Mouse (Mus musculus): ENCODE results near the gene Sprr2a1. TPM values are rescaled to one million over a fixed set of nuclear protein-coding genes. Genes with fewer than 3 reads are reported as not detected.
"Not testable (repeated sequence)": the region's sequence is repeated elsewhere in the genome, so short reads cannot be mapped to it uniquely, and the experiment has no call there.

Sprr2a1 gene
- polyA plus RNA-seq, 1 experiment from 2014 or later = 0.62 TPM

DNA sequence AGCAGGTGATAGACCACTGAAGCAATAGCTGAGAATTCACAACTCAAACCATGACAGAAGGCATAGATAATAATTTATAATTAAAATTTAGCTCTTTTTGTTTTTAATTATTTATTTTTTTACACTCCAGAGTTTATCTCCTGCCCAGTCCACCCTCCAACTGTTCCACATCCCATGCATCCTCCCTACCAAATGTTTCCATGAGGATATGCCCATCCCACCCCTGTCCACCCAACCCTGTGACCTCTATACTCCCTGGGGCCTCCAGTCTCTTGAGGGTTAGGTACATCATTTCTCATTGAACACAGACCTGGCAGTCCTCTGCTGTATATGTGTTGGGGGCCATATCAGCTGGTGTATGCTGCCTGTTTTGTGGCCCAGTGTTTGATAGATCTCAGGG is 42.9 kb downstream of the Sprr2a1 start:
- not testable (repeated sequence) for H3K4me1 ChIP-seq (ENCODE audit: control insufficient read depth, insufficient read depth, low read length); H3K9me3 ChIP-seq (replicated peaks; ENCODE audit: control insufficient read depth, low read length); H3K9ac ChIP-seq (ENCODE audit: low read length); H3K4me2 ChIP-seq (ENCODE audit: low read depth, low read length); H3K4me3 ChIP-seq (ENCODE audit: low read length); H3K36me3 ChIP-seq (ENCODE audit: control insufficient read depth, insufficient read depth); H3K27me3 ChIP-seq (ENCODE audit: control insufficient read depth, insufficient read depth, low read length); ATAC-seq (replicated peaks; ENCODE audit: extremely low read depth, insufficient read depth, low FRiP score); H3K27ac ChIP-seq (ENCODE audit: low read length)

DNA sequence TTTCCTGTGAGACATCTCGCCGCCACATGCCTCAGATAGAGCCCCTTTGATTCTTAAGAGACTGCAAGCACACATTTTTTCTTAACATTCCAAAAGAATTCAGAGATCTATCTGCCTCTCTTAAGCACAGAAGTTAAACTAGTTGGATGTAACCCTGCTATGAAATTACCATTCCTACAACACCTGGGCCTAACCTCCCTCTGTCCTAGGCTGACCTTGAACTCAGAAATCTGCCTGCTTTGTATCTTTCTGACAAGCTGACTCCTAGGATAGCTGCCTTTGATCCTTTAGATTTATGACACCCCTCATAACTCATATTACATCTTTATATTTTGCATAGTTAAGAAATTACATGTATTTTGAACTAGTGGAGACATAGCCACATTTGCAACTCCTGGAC is 47.9 kb downstream of the Sprr2a1 start:
- H3K27me3 ChIP-seq (ENCODE audit: control insufficient read depth, insufficient read depth, low read length); H3K9me3 ChIP-seq (replicated peaks; ENCODE audit: control insufficient read depth, low read length); H3K27ac ChIP-seq (ENCODE audit: low read length); H3K4me2 ChIP-seq (ENCODE audit: low read depth, low read length); H3K4me3 ChIP-seq (ENCODE audit: low read length); H3K36me3 ChIP-seq (ENCODE audit: control insufficient read depth, insufficient read depth); ATAC-seq (replicated peaks; ENCODE audit: extremely low read depth, insufficient read depth, low FRiP score); H3K9ac ChIP-seq (ENCODE audit: low read length); H3K4me1 ChIP-seq (ENCODE audit: control insufficient read depth, insufficient read depth, low read length): not testable (repeated sequence)
- WGBS = no CpG with 5 or more reads among the region's 2 CpGs

Other genes with a start within 250 kb of the Sprr2a1 start
- not detected in 2 replicates for gene Pglyrp3, start 201.2 kb upstream of the Sprr2a1 start, polyA plus RNA-seq (2015; fragmentation: Nextera tagmentation; extraction: Ambion mirVana)
- 0.13 and 0.29 TPM in 2 replicates for gene Lor, start 132.7 kb upstream of the Sprr2a1 start, polyA plus RNA-seq (2015; fragmentation: Nextera tagmentation; extraction: Ambion mirVana)
- gene Prr9, start 91.9 kb upstream of the Sprr2a1 start, polyA plus RNA-seq (2015; fragmentation: Nextera tagmentation; extraction: Ambion mirVana) = 0.12 TPM in 1 of 2 replicates, not detected in the other
- not detected in 2 replicates for gene Lelp1, start 73.1 kb upstream of the Sprr2a1 start, polyA plus RNA-seq (2015; fragmentation: Nextera tagmentation; extraction: Ambion mirVana)
- gene Sprr2a2, start 121 bp downstream of the Sprr2a1 start, polyA plus RNA-seq (2015; fragmentation: Nextera tagmentation; extraction: Ambion mirVana) = 26.9 and 58.8 TPM in 2 replicates
- 1.9 and 3.6 TPM in 2 replicates for gene Sprr2a3, start 69.6 kb downstream of the Sprr2a1 start, polyA plus RNA-seq (2015; fragmentation: Nextera tagmentation; extraction: Ambion mirVana)
- gene Sprr2b, start 100.8 kb downstream of the Sprr2a1 start, polyA plus RNA-seq (2015; fragmentation: Nextera tagmentation; extraction: Ambion mirVana) = 0.21 TPM in 1 of 2 replicates, not detected in the other
- gene Sprr2d, start 123.3 kb downstream of the Sprr2a1 start, polyA plus RNA-seq (2015; fragmentation: Nextera tagmentation; extraction: Ambion mirVana) = not detected in 2 replicates
- not detected in 2 replicates for gene Sprr2e, start 136.3 kb downstream of the Sprr2a1 start, polyA plus RNA-seq (2015; fragmentation: Nextera tagmentation; extraction: Ambion mirVana)
- 0.35 TPM in 1 of 2 replicates, not detected in the other for gene Sprr2f, start 149.4 kb downstream of the Sprr2a1 start, polyA plus RNA-seq (2015; fragmentation: Nextera tagmentation; extraction: Ambion mirVana)
- gene Sprr2h, start 169.9 kb downstream of the Sprr2a1 start, polyA plus RNA-seq (2015; fragmentation: Nextera tagmentation; extraction: Ambion mirVana) = not detected in 2 replicates
- not detected in 2 replicates for gene Sprr2i, start 192.2 kb downstream of the Sprr2a1 start, polyA plus RNA-seq (2015; fragmentation: Nextera tagmentation; extraction: Ambion mirVana)
- not detected in 2 replicates for gene Sprr2j-ps, start 202.3 kb downstream of the Sprr2a1 start, polyA plus RNA-seq (2015; fragmentation: Nextera tagmentation; extraction: Ambion mirVana)
- gene Gm9774, start 213.6 kb downstream of the Sprr2a1 start, polyA plus RNA-seq (2015; fragmentation: Nextera tagmentation; extraction: Ambion mirVana) = 3.8 and 18.9 TPM in 2 replicates
- not detected in 2 replicates for gene Sprr2k, start 216.8 kb downstream of the Sprr2a1 start, polyA plus RNA-seq (2015; fragmentation: Nextera tagmentation; extraction: Ambion mirVana)
- 0.19 TPM in 1 of 2 replicates, not detected in the other for gene Sprr1b, start 223.0 kb downstream of the Sprr2a1 start, polyA plus RNA-seq (2015; fragmentation: Nextera tagmentation; extraction: Ambion mirVana)
- gene Sprr3, start 242.9 kb downstream of the Sprr2a1 start, polyA plus RNA-seq (2015; fragmentation: Nextera tagmentation; extraction: Ambion mirVana) = not detected in 2 replicates